Mouse (Mus musculus): ENCODE data around the gene Lcorl. TPM values are rescaled to one million over a fixed set of nuclear protein-coding genes. Genes with fewer than 3 reads are reported as not detected.

The Lcorl gene
- polyA plus RNA-seq, 1 experiment from 2014 or later, result 27.8 TPM

GRCm38 (mm10) chr5:45855526-45856302 is 1.7 kb downstream of the Lcorl start:
- ATAC-seq (ENCODE audit: insufficient number of reproducible peaks, insufficient read depth, low FRiP score, low TSS enrichment, low read depth), result no peak
- peak overlapping the region; percentile 94 for H3K9ac ChIP-seq (replicated peaks)
- no peaks in the 10 kb centered on the region for H3K9me3 ChIP-seq
- no peaks in the 10 kb centered on the region for H3K27me3 ChIP-seq
- 27% methylated on average over 21 of the region's 21 CpGs for WGBS
- peak overlapping the region; percentile 99 for H3K27ac ChIP-seq
- peak overlapping the region; percentile 93 for H3K4me3 ChIP-seq (replicated peaks)
- no peaks in the 10 kb centered on the region for H3K36me3 ChIP-seq
- H3K4me1 ChIP-seq (replicated peaks), result peaks cover 4% of the 10 kb centered on the region; the same call in 1 of the 2 replicates
- peak overlapping the region; percentile 85 for H3K4me2 ChIP-seq

GRCm38 (mm10) chr5:45844723-45845122 is 12.7 kb downstream of the Lcorl start:
- no peak for ATAC-seq (ENCODE audit: insufficient number of reproducible peaks, insufficient read depth, low FRiP score, low TSS enrichment, low read depth)
- H3K4me1 ChIP-seq (replicated peaks), result no peaks in the 10 kb centered on the region
- no peak overlapping the region for H3K4me3 ChIP-seq (replicated peaks)
- no peaks in the 10 kb centered on the region for H3K9me3 ChIP-seq
- WGBS, result 96% methylated on average over 6 of the region's 6 CpGs
- no peaks in the 10 kb centered on the region for H3K27me3 ChIP-seq
- no peaks in the 10 kb centered on the region for H3K36me3 ChIP-seq
- no peak overlapping the region for H3K9ac ChIP-seq (replicated peaks)
- no peak overlapping the region for H3K4me2 ChIP-seq
- H3K27ac ChIP-seq, result no peak overlapping the region

- no peak for ATAC-seq (ENCODE audit: insufficient number of reproducible peaks, insufficient read depth, low FRiP score, low TSS enrichment, low read depth)
- Histone ChIP-seq H3K9me3 (no peaks in the 10 kb centered on the region), H3K27ac (no peak overlapping the region), H3K4me1 (replicated peaks) (no peaks in the 10 kb centered on the region), H3K9ac (replicated peaks) (no peak overlapping the region), H3K27me3 (no peaks in the 10 kb centered on the region), H3K4me3 (replicated peaks) (no peak overlapping the region), H3K36me3 (no peaks in the 10 kb centered on the region), H3K4me2 (no peak overlapping the region)
- WGBS, result 91% methylated on average over 2 of the region's 2 CpGs
Observed at GRCm38 (mm10) chr5:45835131-45835530, 22.3 kb downstream of the Lcorl start.

GRCm38 (mm10) chr5:45811527-45811926 is 45.9 kb downstream of the Lcorl start:
- ATAC-seq (ENCODE audit: insufficient number of reproducible peaks, insufficient read depth, low FRiP score, low TSS enrichment, low read depth), result no peak
- H3K9ac ChIP-seq (replicated peaks), result no peak overlapping the region
- WGBS, result 94% methylated on average over 4 of the region's 4 CpGs
- H3K36me3 ChIP-seq, result peaks cover 4% of the 10 kb centered on the region; the same call in 1 of the 2 replicates
- H3K27me3 ChIP-seq, result no peaks in the 10 kb centered on the region
- no peak overlapping the region for H3K4me3 ChIP-seq (replicated peaks)
- peaks cover 15% of the 10 kb centered on the region for H3K9me3 ChIP-seq
- no peaks in the 10 kb centered on the region for H3K4me1 ChIP-seq (replicated peaks)
- H3K4me2 ChIP-seq, result no peak overlapping the region
- no peak overlapping the region for H3K27ac ChIP-seq

GRCm38 (mm10) chr5:45791864-45792263 is 65.6 kb downstream of the Lcorl start:
- Histone ChIP-seq H3K4me1 (replicated peaks) (no peaks in the 10 kb centered on the region), H3K4me2 (no peak overlapping the region), H3K36me3 (no peaks in the 10 kb centered on the region), H3K9ac (replicated peaks) (no peak overlapping the region), H3K4me3 (replicated peaks) (no peak overlapping the region), H3K27me3 (no peaks in the 10 kb centered on the region), H3K27ac (no peak overlapping the region), H3K9me3 (no peaks in the 10 kb centered on the region)
- 89% methylated on average over 7 of the region's 7 CpGs for WGBS
- no peak for ATAC-seq (ENCODE audit: insufficient number of reproducible peaks, insufficient read depth, low FRiP score, low TSS enrichment, low read depth)

GRCm38 (mm10) chr5:45790221-45790620 is 67.2 kb downstream of the Lcorl start:
- Histone ChIP-seq H3K9me3 (no peaks in the 10 kb centered on the region), H3K4me1 (replicated peaks) (no peaks in the 10 kb centered on the region), H3K4me3 (replicated peaks) (no peak overlapping the region), H3K36me3 (no peaks in the 10 kb centered on the region), H3K9ac (replicated peaks) (no peak overlapping the region), H3K27ac (no peak overlapping the region), H3K27me3 (no peaks in the 10 kb centered on the region), H3K4me2 (no peak overlapping the region)
- ATAC-seq (ENCODE audit: insufficient number of reproducible peaks, insufficient read depth, low FRiP score, low TSS enrichment, low read depth), result no peak
- WGBS, result 92% methylated on average over 4 of the region's 4 CpGs

- Histone ChIP-seq H3K4me2 (no peak overlapping the region), H3K27ac (no peak overlapping the region), H3K9me3 (no peaks in the 10 kb centered on the region), H3K4me1 (replicated peaks) (no peaks in the 10 kb centered on the region), H3K9ac (replicated peaks) (no peak overlapping the region), H3K36me3 (no peaks in the 10 kb centered on the region), H3K4me3 (replicated peaks) (no peak overlapping the region), H3K27me3 (no peaks in the 10 kb centered on the region)
- ATAC-seq (ENCODE audit: insufficient number of reproducible peaks, insufficient read depth, low FRiP score, low TSS enrichment, low read depth), result no peak
- 90% methylated on average over 4 of the region's 4 CpGs for WGBS
Observed at GRCm38 (mm10) chr5:45757502-45758121, 99.8 kb downstream of the Lcorl start.

- Histone ChIP-seq H3K4me2 (no peak overlapping the region), H3K36me3 (peaks cover 11% of the 10 kb centered on the region; the same call in 1 of the 2 replicates), H3K9ac (replicated peaks) (no peak overlapping the region), H3K27me3 (no peaks in the 10 kb centered on the region), H3K4me1 (replicated peaks) (no peaks in the 10 kb centered on the region), H3K9me3 (no peaks in the 10 kb centered on the region), H3K27ac (no peak overlapping the region), H3K4me3 (replicated peaks) (no peak overlapping the region)
- 93% methylated on average over 1 of the region's 1 CpGs for WGBS
- ATAC-seq (ENCODE audit: insufficient number of reproducible peaks, insufficient read depth, low FRiP score, low TSS enrichment, low read depth), result no peak
Observed at GRCm38 (mm10) chr5:45737911-45738310, 119.5 kb downstream of the Lcorl start.

- Histone ChIP-seq H3K9me3 (no peaks in the 10 kb centered on the region), H3K4me1 (replicated peaks) (0 out of 2 replicates have a peak, but pooled peaks cover 2% of the 10 kb centered on the region), H3K27me3 (no peaks in the 10 kb centered on the region), H3K4me3 (replicated peaks) (no peak overlapping the region), H3K9ac (replicated peaks) (no peak overlapping the region), H3K4me2 (no peak overlapping the region), H3K36me3 (peaks cover 11% of the 10 kb centered on the region; the same call in 1 of the 2 replicates), H3K27ac (no peak overlapping the region)
- WGBS, result 89% methylated on average over 2 of the region's 2 CpGs
- no peak for ATAC-seq (ENCODE audit: insufficient number of reproducible peaks, insufficient read depth, low FRiP score, low TSS enrichment, low read depth)
Observed at GRCm38 (mm10) chr5:45733751-45734150, 123.7 kb downstream of the Lcorl start.

GRCm38 (mm10) chr5:45718848-45719488 is 138.4 kb downstream of the Lcorl start:
- H3K4me3 ChIP-seq (replicated peaks), result no peak overlapping the region
- H3K4me2 ChIP-seq, result no peak overlapping the region
- H3K27me3 ChIP-seq, result no peaks in the 10 kb centered on the region
- H3K4me1 ChIP-seq (replicated peaks), result no peaks in the 10 kb centered on the region
- no peaks in the 10 kb centered on the region for H3K9me3 ChIP-seq
- no peak overlapping the region for H3K27ac ChIP-seq
- no peak for ATAC-seq (ENCODE audit: insufficient number of reproducible peaks, insufficient read depth, low FRiP score, low TSS enrichment, low read depth)
- H3K36me3 ChIP-seq, result no peaks in the 10 kb centered on the region
- no peak overlapping the region for H3K9ac ChIP-seq (replicated peaks)
- WGBS, result 87% methylated on average over 6 of the region's 6 CpGs

GRCm38 (mm10) chr5:45709653-45710052 is 147.8 kb downstream of the Lcorl start:
- Histone ChIP-seq H3K27me3 (no peaks in the 10 kb centered on the region), H3K4me3 (replicated peaks) (no peak overlapping the region), H3K9ac (replicated peaks) (no peak overlapping the region), H3K4me2 (no peak overlapping the region), H3K36me3 (peaks cover 19% of the 10 kb centered on the region; the same call in 1 of the 2 replicates), H3K4me1 (replicated peaks) (no peaks in the 10 kb centered on the region), H3K9me3 (no peaks in the 10 kb centered on the region), H3K27ac (no peak overlapping the region)
- WGBS, result 91% methylated on average over 2 of the region's 2 CpGs
- no peak for ATAC-seq (ENCODE audit: insufficient number of reproducible peaks, insufficient read depth, low FRiP score, low TSS enrichment, low read depth)

All from limb, embryonic 12.5 days (tissue).